Mouse (Mus musculus) frontal cortex, postnatal 14 days (tissue): Measurements from ENCODE around the gene Capn3.

ENCODE experiments used
- DNase-seq, 2 experiments: peaks; one replicate each; pipeline ENCODE4 v3.0.0; 2022; ENCODE audit warnings: low spot score in 2 of 2

The Capn3 gene

DNA sequence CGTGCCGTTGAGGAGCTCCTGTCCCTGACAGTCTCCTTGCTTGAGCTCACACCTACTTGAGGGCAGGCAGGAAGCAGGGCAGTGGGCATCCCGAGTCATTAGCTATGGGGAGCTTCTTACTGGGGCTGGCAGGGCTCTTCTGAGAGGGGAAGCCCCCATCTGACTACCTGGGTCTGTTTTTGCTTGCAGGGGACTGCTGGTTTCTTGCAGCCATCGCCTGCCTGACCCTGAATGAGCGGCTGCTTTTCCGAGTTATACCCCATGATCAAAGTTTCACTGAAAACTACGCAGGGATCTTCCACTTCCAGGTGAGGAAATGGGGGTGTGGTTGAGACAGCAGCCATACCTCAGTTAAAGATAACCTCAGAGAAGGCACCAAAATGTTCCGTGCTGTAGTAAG lies 26.1 kb downstream of the Capn3 start:
- DNase-seq = no peak

DNA sequence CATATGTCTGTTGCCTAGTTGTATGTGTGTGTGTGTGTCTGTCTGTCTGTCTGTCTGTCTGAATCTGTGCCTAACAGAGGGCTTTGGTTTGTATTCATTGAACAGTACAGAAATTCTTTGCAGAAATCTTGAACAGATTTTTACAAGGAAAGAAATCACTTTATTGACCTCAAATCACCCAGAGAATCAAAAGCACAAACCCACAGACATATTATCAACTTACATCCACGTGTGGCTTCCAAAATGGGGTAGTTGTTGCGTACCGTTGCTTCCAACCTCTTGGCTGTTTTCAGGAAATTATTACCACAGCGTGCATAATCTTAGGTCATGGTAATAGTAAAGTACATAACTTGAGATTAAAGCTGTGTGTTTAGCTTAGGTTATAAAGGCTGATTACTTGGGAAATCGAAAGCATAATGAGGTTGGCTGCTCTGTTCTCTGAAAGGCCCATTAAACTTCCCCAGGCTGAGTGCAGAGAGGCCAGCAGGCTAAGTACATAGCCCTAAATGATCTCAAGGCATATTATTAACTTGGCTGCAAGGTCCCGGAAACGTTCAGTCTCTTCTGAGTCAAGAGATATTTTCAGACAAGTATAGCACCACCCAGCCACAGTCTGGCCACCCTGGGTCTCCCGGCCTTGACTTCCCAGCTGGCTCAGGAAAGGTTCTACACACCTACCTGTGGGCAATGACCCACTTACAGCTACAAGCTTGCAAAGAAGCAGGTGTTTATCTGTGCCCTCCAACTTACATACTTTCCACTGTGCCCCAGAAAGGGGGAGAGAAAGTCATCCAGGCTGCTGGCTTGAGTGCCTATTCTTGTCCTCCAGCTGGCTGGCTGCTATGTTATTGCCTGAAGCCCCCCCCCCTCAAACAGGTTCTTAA lies 26.9 kb downstream of the Capn3 start:
- no peak for DNase-seq

DNA sequence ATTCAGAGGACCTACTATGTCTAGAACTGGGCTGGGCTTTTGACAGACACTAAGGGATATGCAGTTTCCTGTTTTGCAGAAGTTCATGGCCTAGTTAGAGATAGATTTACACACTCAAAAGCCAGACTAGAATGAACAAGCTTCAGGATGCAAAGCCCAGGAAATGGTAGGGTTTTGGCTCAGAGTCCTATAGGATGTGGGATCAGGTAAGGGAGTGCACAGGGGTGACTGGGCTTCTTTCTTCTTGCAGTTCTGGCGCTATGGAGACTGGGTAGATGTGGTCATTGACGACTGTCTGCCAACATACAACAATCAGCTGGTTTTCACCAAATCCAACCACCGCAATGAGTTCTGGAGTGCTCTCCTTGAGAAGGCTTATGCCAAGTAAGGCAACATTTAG lies 28.4 kb downstream of the Capn3 start:
- DNase-seq = no peak

DNA sequence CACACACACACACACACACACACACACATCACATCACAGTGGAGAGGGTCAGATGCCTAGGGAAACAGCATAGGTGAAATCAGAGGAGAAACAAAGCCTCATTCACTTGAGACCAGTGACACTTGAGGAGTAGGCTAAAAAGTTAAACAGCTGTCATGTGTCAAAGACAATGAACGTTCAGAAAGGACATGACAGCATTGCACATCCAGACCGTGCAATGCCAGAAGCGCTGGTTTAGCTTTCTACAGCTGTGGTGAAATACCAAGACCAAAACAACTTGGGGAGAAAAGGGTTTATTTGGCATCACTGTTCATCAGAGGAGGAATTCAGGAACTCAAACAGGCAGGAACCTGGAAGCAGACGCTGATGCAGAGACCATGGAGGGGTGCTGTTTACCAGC lies 37.4 kb downstream of the Capn3 start:
- no peak for DNase-seq

DNA sequence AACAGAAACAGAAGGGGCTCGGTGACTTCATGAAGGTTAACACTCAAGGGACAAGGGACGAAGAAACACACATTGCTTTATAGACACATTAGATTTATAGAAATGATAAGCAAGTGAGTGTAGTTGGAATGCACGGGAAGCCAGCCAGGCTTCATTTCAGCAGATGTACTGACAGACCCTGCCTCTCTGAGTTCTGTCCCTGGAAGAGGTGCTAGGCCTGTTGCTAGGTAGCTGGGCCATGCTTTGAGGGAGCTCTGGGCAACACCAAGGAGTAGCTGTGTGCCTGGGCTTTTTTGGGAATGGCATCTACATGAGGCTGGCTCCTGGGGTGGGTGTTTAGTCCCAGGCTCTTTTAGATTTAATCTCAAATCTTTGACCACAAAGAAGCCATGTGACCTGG lies 40.7 kb downstream of the Capn3 start:
- peak; percentile 25 to 57 for DNase-seq

DNA sequence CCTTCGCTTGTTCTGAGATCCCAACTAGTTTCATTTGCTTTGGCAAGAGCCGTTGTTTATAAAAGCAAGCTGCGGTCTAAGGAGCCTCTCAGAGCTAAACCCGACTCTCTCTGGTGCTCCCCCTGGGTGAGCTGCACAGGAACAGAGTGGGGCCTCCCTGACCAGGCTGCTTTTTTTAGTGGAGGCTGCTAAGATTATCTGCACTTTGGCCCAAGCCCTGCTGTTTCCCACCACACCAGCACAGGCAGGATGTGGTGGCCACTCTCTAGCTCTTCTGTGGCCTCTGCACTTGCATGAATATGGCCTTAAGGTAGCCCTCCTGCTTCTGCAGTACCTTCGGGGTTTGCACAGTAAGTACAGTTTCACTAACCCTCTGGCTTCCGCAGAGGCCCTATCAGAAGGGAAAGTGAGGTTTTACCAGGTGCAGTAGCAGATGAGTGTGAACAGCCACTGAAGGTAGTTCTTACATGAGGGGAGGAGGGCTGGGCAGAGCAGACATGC lies 44.2 kb downstream of the Capn3 start:
- no peak for DNase-seq

DNA sequence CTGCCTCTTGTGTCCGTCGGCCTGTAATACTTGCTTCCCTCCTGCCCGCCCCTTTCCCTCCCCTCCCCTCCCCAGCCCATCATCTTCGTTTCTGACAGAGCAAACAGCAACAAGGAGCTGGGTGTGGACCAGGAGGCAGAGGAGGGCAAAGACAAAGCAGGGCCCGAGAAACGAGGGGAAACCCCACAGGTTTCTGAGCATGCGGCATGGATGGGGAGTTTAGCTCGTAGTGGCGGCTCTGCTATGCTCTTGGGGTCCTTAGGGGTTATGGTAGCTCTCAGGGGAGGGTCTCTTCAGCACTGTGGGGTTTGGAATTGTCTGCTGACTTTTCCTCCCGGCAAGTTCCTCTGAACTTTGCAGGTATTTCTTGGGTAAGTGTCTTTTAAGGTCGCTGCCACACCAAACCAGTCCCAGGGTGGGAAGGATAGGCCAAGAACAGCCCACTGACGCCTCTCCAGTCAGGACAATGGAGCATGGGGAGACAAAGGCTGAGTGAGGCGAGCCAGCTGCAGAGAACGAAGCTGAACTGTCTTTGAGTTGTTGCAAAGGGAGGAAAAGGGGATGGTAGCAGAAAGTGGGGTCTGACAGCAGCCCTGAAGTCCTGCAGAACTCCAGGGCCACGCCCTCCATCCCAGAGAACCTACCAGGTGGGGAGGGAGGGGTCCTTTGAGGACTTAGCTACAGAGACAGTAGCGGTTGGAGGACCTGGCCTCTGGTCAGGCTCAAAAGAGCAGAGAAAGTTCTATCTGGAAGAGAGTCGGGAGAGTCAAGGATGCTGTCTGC lies 45.5 kb downstream of the Capn3 start:
- DNase-seq = no peak

DNA sequence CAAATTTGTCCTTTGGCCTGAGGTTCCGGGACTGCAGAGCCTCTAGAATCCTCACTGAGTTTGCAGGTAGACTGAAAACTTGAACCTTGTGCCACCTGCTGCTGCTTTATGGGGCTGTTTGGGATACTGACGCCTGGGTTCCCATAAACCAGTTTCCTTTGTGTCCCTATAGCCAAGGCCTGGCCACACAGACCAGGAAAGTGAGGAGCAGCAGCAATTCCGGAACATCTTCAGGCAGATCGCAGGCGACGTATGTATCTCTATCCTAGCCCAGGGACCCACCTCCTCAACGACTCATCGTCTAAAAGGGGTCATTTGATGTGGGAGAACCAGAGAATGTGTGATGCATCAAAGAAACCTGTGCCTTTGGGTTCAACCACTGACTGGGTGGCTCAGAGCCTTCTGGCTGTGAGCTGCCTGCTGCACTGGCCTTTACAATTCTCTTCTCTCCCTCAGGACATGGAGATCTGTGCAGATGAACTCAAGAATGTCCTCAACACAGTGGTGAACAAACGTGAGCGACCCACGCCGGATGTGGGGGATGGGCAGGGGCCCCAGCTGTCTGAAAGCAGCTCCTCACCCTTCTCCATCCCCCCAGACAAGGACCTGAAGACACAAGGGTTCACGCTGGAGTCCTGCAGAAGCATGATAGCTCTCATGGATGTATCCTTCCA lies 46.2 kb downstream of the Capn3 start:
- DNase-seq = no peak

DNA sequence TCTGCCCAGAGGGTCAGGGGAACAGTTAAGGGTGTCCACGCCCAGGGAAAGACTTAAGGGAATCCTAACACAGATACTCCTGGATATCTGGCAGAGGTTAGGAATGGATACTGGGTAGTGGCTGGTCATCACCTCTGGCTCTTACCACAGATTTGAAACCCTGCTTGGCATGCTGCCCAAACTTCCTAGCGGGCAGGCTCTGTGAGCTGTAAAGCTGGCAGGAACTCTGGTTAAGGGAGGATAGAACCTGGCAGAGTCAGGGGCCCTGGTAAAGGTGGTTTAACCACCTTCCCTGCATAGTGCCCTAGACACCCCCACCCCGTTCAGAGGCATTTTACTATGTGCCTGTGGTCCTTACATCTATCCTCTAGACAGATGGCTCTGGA lies 46.8 kb downstream of the Capn3 start:
- no peak for DNase-seq

DNA sequence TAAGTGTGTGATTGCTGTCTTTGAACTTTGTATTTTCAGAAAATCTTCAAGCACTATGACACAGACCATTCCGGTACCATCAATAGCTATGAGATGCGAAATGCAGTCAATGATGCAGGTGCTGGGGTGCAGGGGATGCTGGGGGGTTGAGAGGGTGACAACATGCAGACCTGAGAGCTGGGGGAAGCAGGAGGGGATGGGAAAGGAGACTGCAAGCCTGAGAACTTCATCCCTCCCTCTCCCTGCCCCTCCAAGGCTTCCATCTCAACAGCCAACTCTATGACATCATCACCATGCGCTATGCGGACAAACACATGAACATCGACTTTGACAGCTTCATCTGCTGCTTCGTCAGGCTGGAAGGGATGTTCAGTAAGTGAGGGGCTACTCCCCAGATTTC lies 47.3 kb downstream of the Capn3 start:
- no peak for DNase-seq

DNA sequence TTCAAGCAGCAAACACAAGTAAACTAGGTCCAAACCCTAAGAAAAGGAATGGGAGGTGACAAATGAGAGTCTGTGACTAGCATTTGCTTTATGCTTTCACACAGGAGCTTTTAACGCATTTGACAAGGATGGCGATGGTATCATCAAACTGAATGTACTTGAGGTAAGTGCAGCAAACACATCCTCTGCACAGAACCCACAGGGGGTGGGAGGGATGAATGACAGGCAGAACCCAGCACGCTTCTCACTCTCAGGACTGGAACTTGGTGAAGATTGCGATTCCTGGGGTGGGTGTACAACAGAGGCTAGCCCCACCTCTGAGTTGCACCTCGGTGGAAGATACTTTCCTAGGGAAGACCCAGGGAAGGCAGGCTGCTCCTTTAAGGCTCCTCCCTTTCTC lies 48.2 kb downstream of the Capn3 start:
- DNase-seq = no peak

DNA sequence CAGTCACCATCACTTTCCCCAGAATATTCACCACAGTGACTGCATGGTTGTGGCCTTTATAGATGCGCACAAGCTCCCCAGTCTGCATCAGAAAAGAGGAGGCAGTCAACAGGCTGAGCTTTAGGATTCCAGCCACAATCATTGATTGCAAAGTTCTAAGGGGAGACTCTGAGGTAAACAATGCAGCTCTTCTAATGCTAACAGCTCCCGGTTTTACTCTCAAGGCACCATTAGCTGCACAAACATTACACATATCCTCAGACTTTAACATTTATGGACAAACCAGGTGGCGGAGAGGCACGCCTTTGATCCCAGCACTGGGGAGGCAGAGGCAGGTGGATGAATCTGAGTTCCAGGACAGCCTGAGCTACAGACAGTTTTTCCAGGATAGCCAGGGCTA lies 58.4 kb downstream of the Capn3 start:
- no peak for DNase-seq

DNA sequence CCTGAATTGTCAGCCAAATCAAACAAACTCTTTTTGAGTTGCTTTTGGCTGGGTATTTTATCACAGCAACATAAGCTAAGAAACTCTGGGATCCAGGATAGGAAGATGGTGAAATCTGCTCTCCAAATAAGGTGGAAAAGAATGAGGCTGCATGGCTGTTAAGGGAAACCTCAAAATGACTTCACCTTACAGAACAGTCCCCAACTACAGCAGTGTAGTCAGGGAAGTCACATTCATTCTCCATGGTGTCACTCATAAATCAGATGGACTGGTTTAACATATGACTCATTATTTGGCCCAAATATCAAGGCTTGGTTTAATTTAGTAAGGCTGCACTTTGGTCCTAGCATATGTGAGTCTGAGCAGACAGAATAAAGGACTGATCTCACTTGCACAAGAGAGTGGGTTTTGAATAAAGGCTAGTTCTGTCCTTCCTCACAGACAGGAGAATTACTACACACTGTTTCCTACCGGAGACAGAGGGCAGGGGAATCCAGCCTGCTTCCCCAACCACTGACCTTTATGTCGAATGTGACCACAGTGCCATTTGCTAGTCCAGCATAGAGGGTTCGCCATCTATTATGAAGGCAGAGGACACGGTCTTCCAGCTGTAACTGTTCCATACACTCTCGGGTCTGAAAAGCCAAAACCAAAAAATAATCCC lies 62.9 kb downstream of the Capn3 start:
- no peak for DNase-seq

DNA sequence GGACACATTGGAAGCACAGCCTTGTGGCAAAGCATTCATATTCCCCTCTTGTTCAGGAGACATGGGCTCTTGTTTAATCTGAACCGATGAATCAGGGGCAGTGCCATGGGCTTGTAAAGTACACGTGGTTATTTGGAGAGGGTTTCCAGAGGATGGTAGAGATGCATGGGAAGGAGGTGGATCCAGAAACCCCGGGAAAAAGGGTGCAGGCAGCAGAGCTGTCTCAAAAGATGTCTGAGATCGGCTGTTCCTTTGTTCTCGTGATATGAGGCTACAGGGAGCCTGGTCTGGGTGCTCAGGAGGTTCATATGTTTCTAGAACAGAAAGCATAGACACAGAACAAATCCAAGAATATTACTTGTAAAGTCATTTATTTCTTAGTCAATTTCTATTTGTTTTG lies 71.0 kb downstream of the Capn3 start:
- no peak for DNase-seq

DNA sequence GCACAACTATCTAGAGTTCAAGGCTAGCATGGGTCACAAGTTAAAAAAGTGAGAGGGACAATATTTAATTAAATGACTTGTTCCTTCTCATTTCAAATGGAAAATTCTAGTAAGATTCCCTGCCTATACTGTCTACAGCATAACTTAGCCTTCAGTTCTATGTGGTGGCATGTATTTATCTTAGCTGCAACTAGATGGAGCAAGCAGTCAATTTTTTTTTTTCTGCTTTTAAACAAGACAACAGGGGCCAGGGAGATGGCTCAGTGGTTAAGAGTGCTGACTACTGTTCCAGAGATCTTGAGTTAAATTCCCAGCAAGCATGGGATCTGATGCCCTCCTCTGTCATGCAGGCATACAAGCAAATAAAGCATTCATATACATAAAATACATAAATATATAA lies 73.7 kb downstream of the Capn3 start:
- DNase-seq = no peak

DNA sequence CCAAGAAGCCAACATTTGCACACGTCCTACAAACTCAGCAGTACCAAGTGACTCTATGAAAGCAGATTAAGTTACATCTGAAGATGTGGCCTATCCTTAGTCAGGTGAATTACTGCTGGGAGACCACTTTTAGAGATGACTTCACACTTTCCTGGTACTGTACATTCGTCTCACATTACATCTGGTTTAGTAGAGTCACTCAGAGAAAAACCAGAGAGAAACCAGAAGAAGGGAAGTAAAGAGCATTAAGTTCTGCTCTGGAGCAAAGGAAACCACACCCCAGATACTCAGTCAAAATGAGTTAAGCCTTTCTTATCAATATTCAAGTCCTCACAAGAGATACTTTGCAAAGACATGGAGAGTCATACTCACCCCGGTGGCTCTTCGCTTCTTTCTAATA lies 75.4 kb downstream of the Capn3 start:
- DNase-seq = no peak

DNA sequence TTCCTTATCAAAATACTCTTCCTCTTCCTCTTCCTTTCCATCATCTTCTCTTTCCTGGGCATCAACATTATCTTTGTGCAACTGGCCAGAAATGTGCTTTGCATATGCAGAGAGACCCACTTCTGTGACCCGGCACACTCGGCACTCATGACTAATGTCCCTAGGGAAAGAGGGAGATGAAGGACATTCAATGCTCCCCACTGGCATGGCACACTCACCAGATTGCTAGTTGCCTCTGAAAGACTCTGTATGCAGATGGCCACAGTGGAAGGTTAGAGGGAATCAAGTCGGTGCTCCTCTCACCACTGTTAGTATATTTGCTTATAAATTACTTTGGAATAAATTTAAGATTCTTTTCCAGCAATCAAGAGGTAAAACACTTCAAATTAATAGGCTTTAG lies 83.5 kb downstream of the Capn3 start:
- no peak for DNase-seq

DNA sequence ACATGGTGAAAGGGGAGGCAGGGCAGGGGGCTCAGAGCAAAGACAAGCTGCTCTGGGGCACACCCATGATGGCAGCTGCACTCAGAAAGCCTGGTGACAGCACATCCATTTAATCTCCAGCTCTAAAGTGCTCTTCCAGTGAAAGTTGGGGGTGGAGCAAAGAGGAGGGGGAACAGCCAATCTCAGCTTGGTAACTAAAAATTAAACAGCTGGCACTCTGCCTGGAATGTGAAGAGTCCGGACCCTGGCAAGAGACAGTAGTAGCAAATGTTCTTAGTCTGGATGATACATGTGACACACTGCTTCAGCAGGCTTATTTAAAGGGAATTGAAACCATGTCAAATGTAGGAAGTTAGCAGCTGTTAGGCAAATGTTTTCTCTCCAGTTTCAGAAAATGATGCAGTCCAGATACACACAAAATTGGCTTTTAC lies 84.0 kb downstream of the Capn3 start:
- DNase-seq = peak; percentile 42 to 57

DNA sequence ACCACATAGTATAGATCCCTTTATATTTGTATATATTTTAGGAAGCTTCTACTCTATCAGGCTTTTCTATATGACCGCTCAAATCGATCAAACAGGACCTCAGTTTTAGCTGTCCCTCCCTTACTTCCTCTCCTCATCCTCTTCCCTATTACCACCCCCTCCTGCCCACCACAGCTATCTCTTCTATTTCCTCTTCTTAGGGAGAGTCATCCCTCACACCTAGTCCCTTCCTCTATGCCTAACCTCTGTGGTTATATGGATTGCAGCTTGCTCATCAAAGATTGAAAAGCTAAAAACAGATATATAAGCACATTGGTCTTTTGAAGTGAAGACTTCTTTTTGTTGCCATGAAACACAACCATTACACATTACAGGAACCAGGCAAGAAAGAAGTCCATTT lies 88.9 kb downstream of the Capn3 start:
- no peak for DNase-seq
